Mouse (Mus musculus): ENCODE measurements around the gene Arhgap25.

DNA sequence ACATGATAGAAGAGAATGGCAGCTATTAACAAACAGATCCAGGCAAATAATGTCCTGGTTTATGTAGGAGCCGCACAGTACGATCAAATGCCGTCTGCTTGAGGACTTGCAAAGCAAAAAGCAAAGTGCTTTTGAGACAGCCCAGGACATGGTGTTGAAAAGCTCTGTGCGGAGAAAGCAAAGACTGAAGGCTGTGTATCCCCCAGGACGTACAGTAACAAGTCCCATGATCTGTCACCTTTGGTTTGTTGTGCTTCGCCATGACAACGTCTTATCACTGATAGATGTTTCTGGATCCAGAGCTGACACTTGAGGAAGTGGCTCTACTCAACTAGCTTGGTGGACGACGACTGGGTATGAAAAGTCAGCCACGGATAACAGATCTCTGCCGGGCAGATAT lies 89.8 kb downstream of the Arhgap25 start:
- TF ChIP-seq CTCF (IDR thresholded peaks at IDR 0.05; ENCODE audit: extremely low read depth, insufficient read length, insufficient replicate concordance, low read depth, low read length), result no peak
- no peak for TF ChIP-seq POLR2A (IDR thresholded peaks at IDR 0.05; ENCODE audit: low read depth, low read length)
